Mouse (Mus musculus) G1E-ER4 (cell line): ENCODE measurements around the gene Gm12184. TPM values are rescaled to one million over a fixed set of nuclear protein-coding genes. Genes with fewer than 3 reads are reported as not detected.

Experiments used
- GATA1 ChIP-seq: IDR thresholded peaks from one replicate; pipeline ENCODE4 v1.8.0; 2012; ENCODE audit warnings: low read length, inconsistent platforms
- polyA plus RNA-seq: library from polyadenylated mRNA; stranded (reverse); fragments of >175 nt; gene quantifications from 2 replicates; pipeline ENCODE4 v1.2.3, GENCODE M21; 2012

Gene Gm12184
- polyA plus RNA-seq, 1 experiment = 56.4 TPM

DNA sequence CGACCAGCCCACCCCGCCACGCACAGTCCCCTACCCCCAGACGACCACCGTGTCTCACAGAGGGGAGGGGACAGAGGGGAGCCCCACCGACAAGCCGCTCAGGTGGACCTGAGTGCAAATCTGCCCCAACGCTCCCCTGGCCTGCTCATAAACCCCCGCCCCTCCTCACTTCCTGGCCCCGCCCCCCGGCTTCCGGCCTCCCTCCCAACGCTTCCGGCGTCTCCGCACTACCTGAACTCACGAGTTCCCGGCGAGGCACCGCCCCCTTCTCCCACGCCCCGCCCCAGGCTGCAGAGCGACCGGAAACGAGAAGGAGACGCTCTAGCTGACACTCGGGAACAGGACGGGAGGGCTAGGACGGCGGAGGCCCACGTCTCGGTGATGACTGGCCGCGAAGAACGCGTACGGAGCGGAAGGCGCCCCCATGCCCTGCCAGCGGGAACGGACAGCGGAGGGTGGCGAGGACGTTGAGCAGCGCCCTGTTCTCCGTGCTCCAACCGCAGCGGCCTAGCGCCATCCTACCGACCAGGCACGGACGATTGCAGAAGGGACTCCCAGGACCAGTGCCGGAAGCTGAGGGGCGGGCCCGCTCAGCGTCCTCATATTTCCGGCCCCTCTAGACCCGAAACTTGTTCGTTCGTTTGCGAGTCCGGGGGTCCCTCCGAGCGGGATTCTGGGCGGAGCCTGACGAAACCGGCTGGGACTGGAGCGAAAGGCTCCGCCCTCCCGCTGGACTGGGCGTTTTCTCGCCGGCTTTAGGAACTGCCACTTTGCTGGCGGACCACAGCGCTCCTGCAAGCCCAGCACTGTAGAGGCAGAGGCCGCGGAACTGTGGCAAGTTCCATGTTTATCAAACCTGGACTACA, 9.4 kb downstream of the Gm12184 start, which contains the start of gene Trim41:
Trim41 (minus strand) TSS at position 554 of the 866 bp plus-strand sequence.
- no peak for TF ChIP-seq GATA1

DNA sequence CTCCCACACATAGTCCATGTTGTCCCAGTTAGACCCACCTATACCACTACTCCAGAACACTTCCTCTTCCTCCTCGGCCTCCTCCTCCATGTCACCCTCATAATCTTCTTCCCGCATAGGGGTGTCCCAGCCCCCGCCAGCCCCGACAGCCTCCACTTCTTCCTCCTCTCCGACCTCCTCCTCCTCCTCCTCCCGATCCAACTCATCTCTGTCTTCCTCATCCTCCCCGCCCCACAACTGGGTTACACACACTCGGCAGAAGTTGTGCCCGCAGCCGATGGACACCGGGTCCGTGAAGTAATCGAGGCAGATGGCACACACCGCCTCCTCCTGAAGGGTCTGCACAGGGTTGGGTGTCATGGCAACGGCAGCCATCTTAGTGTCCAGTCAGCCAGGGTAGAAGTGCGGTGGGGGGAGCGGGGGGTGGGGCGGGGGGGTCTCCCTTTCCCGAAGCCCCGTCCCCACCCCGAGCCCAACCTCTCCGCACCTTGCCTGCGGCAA, 10.1 kb downstream of the Gm12184 start:
- no peak for TF ChIP-seq GATA1

DNA sequence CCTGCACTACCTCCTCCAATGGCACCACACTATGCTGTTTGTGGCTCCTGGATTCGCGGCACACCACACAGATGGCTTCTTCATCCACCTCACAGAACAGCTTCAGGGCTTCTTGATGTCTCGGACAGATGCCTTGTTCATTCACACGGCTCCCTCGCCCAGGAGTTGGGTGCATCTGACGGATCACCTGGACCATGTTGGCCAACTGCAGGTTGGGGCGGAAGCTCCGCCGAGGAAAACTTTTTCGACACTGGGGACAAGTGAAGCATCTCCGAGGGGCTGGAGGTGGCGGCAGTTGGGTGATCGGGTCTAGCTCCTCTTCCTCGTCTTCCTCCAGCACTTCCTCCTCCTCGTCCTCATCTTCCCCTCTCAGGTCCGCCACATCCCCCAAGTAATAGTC, 10.6 kb downstream of the Gm12184 start:
- no peak for TF ChIP-seq GATA1

DNA sequence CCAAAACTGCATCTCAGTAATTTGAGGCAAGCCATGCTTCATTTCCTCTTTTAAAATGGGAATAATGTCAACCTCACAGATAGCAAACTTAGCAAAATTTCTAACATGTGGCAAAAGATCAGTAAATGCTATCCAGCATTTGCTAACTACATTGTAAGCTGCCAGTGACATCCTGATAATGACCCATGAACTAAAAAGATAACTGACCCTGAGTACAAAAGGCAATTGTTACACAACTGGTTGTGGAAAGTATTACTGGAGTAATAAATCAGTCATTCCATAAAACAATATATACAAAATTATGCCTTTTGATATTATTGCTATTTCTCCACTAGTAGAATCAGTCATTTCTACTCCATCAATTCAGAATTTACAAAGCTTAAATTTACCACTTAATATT, 12.7 kb downstream of the Gm12184 start:
- TF ChIP-seq GATA1 = no peak

DNA sequence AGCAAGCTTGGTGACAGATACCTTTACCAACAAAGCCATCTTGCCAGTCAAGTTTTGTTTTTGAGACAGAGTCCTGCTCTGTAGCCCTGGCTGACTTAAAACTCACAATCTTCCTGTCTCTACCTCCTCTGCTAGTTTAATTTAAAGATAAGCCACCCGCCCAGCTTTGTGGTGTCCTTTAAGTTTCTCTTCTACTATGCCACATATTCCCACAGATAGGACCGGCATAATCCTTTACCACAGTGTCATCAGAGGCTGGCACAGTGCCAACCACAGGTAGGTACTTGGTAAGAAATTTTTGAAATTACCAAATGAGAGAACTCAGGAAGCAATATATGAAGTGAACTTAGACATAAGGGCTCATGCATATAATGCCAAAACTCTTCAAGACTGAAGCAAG, 16.3 kb downstream of the Gm12184 start:
- TF ChIP-seq GATA1 = no peak

DNA sequence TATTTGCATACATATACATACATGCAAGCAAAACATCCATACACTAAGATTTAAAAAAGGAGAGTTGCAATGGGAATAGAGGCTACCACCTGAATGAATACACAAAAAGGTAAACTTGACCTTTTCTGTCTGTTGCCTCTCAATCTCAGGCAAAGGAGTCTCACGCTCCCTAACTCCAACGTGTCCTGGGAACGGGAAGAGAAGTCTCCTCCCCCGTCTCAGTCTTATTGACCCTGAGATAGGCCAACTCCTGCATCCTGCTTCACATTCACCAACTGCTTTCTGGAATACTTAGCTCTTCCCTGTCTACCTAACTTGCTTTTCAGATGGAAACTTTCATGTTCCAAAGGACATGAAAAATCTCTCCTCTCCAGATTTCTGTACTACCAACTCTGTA, 17.0 kb downstream of the Gm12184 start:
- TF ChIP-seq GATA1 = no peak

DNA sequence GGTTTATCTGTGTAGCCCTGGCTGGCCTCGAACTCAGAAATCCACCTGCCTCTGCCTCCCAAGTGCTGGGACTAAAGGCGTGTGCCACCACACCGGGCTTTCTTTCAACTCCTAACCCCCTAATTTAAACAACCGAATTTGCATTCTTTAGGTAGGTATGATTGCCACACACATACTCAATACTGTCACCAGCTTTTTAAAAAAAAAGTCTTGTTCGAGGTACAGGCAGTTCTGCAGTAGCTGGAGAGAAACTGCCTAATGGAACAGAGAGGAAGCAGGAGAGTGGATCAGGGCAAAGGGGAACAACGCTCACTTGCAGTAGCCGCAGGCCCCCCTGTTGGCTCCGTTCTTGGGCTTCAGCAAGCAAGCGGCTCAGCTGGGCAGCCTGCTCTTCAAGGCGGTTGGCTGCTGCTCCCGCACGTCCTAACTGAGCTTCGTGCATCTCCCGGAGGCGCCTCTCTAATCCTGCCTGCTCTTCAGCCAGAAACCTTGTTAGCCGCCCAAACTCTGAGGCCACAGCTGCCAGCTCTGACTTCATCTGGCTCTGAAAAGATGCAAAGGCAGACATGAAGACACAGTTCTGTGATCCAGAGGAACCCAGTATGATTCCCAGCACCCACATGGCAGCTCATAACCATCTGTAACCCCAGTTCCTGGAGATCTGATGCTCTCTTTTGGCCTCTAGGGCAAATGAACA, 17.6 kb downstream of the Gm12184 start:
- no peak for TF ChIP-seq GATA1

DNA sequence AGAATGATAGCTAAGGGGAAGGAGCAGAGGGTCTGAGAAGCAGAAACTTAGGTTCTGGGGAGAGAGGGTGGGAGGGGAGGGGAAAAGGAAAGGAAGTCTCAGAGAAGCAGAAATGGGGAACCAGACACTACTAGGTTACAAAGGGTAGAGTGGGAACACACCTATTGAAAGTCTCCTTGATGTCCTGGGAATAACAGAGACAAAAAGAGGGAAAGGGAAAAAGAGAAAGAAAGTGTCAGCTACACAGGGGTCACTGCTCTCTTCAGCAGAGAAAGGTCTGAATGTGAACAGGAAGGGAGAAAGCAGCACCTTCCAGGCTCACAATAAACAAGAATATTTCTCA, 18.2 kb downstream of the Gm12184 start:
- TF ChIP-seq GATA1 = no peak

DNA sequence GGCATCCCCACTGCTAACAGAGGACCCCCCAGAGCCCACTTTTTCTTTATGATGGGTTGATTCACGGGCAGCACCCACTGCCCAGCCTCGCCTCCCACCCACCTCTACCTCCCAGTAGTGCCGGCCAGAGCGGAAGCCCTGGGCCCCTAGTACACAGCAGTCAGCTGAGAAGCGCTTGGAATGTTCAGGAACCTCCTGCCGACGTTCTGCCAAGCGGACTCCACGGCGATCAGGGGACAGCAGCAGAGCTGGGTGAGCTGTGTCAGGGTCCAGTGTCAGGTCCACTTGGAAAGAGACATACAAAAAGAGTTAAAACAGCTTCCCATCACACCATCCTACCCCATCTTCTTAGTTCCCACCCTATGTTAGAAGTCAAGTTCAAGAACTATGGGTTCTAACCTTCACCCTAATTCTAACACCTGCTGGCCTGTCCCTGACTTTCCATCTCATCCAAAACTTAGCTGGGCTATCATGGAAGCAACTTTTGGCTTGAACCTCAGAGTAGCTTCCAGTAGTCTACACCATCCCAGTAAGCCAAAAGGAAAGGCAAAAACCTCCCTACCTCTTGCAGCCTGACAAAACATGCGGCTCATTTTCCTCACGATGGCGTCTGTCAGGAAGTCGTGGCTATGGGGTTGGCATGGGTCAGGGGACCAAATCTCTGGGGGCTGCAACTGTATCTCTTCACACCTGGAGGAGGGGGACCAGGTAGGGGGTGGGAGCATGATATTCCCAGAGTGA, 18.7 kb downstream of the Gm12184 start:
- no peak for TF ChIP-seq GATA1

DNA sequence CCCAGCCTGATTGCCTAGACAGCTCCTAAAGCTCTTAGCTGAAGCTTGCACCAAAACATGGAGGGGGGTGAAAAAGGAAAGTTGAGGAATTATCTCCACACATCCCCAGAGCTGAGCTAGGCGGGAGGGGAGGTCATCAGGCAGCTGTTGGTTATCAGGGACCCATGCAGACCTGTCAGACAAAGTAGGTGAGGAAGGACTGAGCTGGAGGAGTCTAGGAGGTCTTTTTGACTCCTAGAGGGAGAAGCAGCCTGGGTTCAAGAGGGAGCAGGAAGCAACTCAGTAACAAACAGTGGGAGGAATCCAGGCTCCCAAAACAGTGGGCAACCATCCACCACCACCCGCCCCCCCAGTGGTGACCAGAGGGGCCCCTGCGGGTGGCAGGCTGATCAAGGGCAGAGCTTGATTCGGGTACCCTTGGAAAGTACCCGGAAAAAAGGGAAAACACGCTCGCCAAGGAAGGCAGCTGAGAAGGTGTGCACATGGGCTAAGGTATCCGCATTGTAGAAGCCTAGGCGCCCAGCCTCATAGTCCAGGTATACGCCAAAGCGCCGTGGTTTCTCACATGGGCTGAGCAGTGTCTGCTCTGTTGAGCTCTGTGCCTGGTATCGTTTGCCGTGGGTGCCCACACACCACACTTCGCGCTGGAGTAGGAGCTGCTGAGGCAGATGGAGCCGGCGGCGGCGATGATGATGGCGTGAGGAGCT, 19.4 kb downstream of the Gm12184 start:
- no peak for TF ChIP-seq GATA1

DNA sequence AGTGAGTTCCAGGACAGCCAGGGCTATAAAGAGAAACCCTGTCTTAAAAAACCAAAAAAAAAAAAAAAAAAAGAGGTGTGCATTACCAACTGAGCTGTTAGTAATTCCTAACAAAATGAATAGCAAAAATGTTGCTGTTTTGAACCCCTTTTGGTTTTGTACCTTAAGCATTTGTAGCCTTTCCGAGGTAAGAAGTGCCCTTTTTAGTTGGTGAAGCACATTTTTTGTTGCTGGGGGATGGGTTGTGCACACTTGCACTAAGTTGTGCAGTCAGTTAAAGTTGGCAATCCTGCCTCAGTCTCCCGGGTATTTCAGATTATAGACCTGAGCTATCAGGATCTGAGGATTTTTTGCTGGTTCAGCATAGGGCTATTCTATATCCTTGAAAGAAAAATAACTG, 21.5 kb downstream of the Gm12184 start:
- no peak for TF ChIP-seq GATA1

DNA sequence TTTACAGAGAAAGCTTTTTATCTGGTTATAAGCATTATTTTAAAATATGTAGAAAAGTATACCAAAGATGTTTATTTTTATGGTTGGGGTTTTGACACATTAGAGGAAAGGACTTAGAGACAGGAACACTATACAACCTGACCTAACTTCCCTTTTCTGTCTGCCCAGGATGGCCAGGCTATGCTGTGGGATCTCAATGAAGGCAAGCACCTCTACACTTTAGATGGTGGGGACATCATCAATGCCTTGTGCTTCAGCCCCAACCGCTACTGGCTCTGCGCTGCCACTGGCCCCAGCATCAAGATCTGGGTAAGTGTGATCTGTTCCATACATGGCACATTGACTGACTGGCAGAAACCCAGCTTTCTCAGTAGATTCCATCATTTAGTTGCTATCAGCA, 22.5 kb downstream of the Gm12184 start:
- no peak for TF ChIP-seq GATA1

DNA sequence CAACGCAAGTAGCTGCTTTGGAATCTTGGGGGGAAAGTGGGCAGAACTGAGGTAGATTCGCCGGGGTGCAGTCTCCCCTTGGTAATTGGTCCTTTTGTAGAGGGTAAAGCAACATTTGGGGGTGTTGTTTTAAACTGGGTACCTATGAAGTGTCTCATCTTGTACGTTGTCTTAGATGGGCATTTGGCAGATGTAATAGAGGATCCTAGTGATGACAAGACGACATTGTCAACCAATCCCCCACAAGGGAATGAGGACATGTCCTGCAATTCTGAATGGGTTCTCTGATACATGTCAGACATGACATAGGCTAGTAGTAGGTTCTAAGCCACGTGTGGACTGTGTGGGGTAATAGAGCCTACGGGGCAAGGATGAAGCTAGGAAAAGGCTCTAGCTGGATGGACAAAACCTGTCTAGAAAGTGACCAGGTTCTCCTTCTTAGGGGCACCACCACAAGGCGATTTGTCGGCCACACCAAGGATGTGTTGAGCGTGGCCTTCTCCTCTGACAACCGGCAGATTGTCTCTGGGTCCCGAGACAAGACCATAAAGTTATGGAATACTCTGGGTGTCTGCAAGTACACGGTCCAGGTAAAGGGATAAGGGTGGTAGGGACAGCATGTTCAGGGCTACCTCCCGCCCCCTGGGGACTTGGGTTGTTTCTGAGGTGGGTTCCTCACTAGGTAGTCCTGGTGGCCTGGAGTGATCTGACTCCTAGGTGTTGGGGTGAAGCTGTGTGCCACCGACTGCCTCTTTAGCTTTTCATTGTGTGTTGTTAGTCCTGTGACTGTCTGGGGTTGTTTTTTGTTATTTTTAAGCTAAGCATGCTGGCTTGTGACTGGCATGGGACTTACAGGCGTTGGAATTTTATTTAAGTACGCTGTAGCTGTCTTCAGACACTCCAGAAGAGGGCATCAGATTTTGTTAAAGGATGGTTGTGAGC, 24.4 kb downstream of the Gm12184 start:
- TF ChIP-seq GATA1 = no peak
